Mouse (Mus musculus): ENCODE results near the gene Cpxm1.

DNA sequence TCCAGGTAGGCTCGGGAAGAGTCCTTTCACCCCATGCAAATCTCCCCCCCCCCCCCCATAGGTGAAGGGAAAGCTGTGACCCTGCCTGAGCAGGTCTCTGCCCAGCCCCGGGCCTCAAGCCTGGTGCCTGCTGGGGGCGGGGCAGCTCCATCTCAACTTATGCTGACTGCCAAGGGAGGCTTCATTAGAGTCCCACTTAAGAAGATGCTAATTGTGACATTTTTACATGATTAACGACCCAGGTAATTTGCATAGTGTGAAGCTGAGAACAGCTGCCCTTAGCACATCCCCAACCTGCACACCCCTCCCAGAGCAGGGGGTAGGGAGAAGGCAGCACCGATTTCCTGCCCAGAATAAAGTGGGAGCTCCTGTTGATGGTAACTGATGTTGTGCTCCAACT, 38.5 kb downstream of the Cpxm1 start:
- no peak for TF ChIP-seq CTCF (conservative IDR thresholded peaks at IDR 0.05; ENCODE audit: insufficient read depth, insufficient read length, low read depth, low read length)
- no peak for TF ChIP-seq POLR2A (IDR thresholded peaks at IDR 0.05; ENCODE audit: low read depth, low read length)

Data from kidney, adult 2 months (tissue).